Mouse (Mus musculus): ENCODE results near the gene Ythdf1. TPM values are rescaled to one million over a fixed set of nuclear protein-coding genes. Genes with fewer than 3 reads are reported as not detected.

The Ythdf1 gene
- total RNA-seq, 1 experiment from 2014 or later: 54.0 TPM

DNA sequence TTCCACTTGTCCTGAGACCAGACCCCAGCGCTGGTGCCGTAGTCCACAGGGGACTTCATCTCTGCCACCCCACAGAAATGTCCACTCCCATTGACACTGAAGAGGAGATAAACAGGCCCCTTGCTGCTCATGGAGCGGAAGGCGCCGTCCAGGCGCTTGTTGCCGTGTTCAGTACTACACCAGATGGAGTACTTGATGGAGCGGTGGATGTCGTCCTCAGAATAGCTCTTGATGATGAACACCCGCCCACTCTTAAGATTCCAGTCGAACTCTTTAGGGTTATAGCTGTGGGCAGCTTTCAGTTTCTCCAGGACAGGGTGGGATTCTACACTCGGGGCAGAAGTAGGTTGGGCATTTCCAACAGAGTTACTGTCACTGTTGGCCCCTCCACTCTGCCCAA is 9.8 kb downstream of the Ythdf1 start:
- no peak for DNase-seq

DNA sequence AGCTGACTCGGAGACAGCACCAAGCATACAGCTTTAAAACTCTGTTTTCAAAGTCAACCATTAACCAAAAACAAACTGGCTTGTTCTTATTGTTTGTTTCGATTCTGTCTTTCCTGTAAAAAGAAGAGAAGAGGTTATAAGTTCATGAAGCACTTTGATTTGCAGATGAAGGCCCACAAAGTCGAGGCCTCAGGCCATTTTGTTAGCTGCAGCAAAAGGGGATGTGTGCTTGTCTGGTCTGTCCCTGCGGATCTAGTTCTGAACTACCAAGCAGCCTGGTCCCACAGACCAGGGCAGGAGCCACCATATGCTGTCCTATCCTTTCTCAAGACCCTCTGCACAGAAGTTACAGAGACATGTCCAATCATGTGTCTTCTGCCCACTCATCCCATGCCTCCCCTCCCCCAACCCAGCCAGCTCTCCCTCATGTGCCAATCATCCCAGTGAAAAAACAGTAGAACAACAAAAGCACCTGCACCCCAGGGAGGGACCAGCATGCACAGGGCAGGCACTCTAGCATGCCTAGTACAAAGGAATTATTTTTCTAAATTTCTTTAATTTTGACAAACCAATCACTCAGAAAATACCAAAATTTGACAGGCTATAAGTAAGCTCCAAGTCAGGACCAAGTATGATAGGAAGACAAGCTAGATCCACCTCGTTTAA is 15.1 kb downstream of the Ythdf1 start:
- DNase-seq: no peak

- DNase-seq: no peak
Measured at GRCm38 (mm10) chr2:180904435-180905208, 16.1 kb downstream of the Ythdf1 start.

DNA sequence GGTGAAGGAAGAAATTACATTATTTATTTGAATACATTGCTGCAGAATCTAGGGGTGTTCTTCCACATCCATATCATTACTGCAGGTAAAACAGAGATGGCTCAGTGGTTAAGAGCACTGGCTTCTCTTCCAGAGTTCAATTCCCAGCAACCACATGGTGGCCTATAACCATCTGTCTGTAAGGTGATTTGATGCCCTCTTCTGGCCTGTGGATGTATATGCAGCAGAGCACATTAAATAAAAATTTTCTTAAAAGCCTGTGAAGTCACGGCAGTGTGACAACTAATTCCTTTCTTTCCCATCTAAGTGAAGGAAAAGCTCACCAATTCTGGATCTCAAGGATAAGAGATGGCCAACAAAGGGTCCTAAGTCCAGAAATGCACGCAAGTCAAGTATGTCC is 18.7 kb downstream of the Ythdf1 start:
- no peak for DNase-seq

- DNase-seq: no peak
Measured at GRCm38 (mm10) chr2:180897857-180898256, 22.9 kb downstream of the Ythdf1 start.

DNA sequence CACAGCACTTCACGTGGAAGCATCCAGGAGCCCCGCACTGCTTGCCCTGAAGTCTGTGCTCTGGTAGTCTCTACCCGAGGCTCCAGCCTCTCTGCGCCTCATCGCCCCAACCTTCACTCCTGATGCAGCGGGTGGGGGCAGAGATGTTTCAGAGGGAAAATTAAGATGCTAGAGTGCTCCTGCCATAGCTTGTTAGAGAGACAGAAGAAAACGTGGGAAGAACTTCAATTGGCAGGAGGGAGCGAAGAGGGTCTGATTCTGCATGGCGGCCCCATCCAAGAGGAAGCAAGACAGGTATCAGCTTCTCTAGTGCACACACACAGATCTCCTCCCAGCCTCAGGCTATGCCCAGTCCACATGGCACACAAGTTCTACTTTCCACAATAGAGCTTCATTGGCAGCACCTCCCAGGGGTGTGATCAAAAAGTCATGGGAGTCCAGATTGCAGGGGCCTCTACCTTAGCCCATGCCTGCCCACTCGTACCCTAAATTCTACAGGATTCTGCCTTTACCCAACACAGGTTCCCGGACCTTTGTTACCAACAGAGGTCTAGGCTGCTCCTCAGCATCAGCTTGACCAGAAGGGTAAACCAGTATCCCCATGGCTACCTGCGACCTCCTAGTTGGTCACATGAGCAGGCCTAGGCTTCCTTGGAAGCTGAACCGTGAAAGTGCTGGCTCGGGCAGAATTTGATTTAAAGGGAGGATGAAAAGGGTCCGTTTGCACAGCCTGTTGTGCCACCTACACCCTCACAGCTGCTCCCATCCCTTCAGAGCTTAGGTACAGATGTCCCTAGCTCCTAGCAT is 23.7 kb downstream of the Ythdf1 start:
- DNase-seq: no peak

DNA sequence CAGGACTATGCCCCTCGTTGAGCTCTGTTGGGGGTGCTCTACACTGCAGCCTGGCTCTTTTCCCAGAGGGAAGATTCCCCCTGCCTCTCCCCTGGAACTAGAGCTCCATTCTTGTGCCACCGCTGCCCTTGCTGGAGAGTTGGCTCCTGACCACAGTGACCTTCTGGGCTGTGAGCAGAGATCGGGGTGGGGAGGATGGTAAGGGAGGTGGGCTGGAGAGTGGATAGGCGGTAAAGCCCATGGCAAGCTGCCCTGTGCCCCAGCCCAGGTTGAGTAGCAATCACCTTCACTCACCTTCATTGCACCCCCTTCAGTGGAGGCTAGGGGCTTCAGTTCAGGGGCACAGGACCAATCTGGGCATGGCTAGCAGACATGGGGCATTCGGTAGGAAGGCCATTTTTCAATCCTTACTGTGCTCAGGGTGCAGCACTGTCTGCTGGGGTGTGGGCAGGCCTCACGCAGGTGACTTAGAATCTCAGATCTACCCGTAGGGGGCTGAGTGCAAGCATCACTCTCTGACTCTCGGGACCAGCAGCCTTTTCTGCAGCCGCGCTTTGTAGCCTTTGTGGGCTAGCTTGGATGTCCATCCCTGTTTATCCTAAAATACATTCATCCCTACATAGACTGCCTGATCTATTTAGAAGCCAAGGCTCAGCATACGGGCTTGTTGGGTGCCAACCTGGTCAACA is 24.8 kb downstream of the Ythdf1 start:
- DNase-seq: no peak

- no peak for DNase-seq
Measured at GRCm38 (mm10) chr2:180895321-180895720, 25.4 kb downstream of the Ythdf1 start.

GRCm38 (mm10) chr2:180894734-180895133 is 26.0 kb downstream of the Ythdf1 start:
- peak; percentile 64 for DNase-seq

DNA sequence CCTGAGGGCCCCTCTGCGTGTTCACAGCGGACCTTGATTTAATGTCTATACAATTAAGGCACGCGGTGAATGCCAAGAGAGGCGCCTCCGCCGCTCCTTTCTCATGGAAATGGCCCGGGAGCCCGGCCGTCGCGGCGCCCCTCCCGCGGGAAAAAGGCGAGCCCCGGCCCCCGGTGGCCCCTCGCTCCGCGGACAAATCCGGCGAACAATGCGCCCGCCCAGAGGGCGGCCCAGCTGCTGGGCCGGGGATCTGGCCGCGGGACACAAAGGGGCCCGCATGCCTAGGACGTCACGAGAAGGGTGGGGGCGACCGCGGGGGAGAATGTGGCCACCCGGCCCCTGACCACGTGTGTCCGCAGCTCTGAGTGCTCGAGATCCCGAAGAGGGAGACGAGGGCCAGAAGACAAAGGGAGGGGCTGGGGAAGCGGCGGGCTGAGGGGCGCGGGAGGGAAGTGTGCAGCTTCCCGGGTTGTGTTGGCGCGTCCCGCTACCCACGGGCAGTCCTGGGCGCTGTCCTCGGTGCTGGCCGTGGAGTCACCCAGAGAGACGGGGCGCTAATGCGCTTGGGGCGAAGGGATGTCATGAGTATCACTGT is 26.6 kb downstream of the Ythdf1 start:
- peak; percentile 73 for DNase-seq

GRCm38 (mm10) chr2:180893537-180894028 is 27.2 kb downstream of the Ythdf1 start:
- DNase-seq: peak; percentile 8

GRCm38 (mm10) chr2:180892841-180893521 is 27.8 kb downstream of the Ythdf1 start:
- DNase-seq: peak; percentile 65

- no peak for DNase-seq
Measured at GRCm38 (mm10) chr2:180891835-180892323, 28.9 kb downstream of the Ythdf1 start.

DNA sequence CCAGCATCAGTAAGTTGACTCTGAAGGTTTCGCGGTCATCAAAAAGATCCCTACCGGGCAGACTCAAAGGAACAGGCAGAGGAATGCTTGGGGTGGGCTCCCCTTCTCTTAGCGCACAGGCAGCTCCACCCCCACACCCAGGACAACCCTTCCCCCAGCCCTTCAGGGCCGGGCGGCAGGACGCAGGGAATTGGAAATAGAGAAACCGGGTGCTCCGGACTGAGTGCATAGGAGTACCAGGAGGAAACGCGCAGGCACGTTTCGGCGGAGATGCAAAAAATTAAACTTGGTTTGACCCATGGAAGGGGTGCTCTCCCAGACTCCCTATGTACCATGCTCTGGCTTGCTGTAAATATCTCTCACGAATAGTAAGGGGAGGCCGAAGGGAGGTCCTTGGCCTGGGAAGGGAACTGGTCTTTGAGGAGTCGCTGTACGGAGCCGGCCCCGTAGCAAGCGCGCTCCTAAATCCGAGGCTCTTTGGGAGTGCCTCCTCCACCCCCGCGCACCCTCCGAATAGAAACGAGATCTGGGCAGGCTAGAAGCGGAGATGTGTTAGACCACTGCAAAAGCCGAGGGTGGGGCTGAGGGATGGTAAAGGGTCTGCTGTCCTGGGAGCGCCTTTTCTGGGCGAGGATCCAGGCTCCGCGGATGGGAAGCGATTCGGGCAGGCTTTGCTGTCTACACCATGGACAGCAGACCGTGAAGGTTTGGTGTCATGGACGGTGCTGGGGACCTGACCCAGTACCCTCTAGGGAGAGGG is 29.5 kb downstream of the Ythdf1 start:
- DNase-seq: no peak

DNA sequence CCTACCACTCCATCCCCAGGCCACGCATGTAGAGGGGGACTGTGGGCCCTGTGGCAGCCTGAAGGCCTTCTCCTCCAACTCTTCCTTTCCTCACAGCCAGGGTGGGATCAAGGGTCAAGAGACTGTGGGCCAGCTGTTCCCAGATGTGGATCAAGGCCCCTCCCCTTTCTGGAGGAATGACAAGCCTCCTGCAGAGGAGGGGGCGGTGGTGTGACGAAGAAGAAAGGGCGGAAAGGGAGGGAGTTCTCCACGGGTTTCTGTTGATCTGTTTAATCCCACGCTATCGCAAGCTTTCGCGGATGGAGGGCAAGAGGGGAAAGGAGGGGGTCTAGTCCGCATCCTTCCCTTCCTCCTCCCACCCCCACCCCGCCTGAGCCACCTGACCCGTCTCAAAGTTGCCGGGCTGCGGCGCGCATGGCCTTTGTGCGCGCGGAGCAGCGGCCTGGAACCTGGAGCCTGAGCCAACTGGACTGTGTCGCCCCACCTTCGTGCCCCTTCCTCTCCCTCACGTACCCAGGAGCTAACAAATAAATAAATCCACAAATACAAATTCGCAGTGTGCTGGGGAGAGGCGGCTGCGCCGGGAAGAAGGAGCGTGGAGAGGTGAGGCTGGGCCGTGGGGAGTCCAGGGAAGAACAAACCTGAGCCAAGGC is 30.2 kb downstream of the Ythdf1 start:
- DNase-seq: no peak

- DNase-seq: no peak
Measured at GRCm38 (mm10) chr2:180889921-180890280, 30.8 kb downstream of the Ythdf1 start.

DNA sequence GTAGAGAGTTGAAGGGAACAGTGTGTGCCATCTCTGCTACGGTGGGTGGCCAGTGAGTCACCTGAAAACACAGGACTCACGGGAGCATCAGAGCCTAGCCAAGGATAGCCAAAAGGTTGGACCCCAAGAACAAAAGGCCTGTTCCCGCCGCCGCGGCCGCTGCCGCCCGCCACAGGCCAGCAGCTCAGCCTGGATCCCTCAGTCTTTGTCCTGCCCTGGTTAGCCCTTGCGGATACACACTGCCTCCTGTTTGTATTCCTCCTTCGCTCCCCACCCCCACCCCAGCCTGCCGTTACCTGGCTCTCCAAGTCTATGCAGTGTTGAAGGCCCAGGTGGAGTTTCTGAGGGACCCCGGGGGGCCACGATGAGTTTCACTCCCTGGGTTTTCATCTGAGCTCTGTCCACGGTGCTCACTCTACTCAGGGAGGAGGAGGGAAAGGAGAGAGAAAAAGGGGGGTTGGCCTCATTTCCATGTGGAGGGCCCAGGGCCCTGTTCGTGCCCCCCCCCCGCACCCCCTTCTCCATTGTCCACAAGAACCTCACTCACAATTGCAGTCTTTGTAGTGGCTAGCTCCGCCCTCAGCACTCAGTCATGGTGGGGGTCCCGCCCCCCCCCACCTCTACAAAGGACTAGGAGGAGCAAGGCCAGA is 31.4 kb downstream of the Ythdf1 start:
- DNase-seq: no peak

DNA sequence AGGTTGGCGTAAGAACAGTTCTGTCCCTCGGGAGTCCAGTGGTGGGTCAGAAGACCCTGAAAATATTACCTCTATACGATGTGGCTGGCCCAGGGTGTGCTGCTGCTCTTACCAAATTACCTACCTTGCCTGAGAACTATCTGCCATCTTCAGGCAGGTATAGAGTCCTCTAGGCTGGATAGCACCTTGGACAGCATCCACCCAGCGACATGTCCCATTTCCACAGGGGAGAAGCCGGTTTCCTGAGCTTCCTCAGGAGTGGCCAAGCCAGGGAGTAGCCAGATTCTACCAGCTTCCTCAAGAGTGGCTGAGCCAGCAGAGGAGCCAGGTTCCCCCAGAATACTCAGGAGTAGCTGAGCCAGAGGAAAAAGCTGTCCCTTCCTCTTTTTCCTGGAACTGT is 35.5 kb downstream of the Ythdf1 start:
- no peak for DNase-seq

DNA sequence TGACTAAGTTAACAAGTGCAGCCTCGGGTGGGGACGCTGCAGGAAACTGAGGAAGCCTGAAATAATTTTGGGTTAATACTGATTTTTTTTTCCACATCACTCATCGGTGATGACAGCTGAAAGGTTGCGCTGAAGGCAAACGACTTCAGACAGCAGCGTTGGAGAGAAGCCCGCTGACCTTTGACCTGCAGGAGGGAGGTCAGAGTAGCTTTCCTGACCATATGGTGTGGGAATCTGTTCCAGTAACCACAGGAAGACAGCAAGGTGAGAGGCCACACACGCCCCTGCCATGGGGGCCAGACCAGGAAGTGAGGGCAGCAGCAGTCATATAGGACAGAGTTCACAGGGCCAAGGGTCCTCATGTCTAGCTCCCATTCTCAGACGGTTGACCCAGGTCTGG is 39.5 kb downstream of the Ythdf1 start:
- DNase-seq: no peak

Measured in adrenal gland, postnatal 25 days (tissue).